Mouse (Mus musculus): ENCODE measurements at regions not wholly inside any gene's neighbourhood (a gene's known extent, or its start where the extent isn't known, plus 50 kb on each side); places are given as distances from the start of the nearest gene placed in this dataset.
A peak's percentile ranks its signal among the peaks of the same experiment; 100 is the strongest.

GRCm38 (mm10) chr13:59393231-59393938 is 191.6 kb downstream of the Agtpbp1 start:
- intact Hi-C loops (cut with DNase I) = loop anchor here (10.0 kb wide), 2 partner anchors 319 to 759 kb away; no protein-coding TSS in a partner anchor
- DNase-seq (ENCODE audit: low spot score in 2 of 2) = peak; percentile 57 to 64

GRCm38 (mm10) chr13:59392828-59393227 is 192.2 kb downstream of the Agtpbp1 start:
- DNase-seq (ENCODE audit: low spot score in 2 of 2) = no peak
- intact Hi-C loops (cut with DNase I) = loop anchor here (10.0 kb wide), 2 partner anchors 318 to 758 kb away; no protein-coding TSS in a partner anchor

- intact Hi-C loops (cut with DNase I) = no loop called here
- DNase-seq (ENCODE audit: low spot score in 2 of 2) = no peak
These were observed 197.3 kb downstream of the Agtpbp1 start for GRCm38 (mm10) chr13:59387627-59388325.

GRCm38 (mm10) chr13:59386935-59387540 is 198.0 kb downstream of the Agtpbp1 start:
- no peak for DNase-seq (ENCODE audit: low spot score in 2 of 2)

GRCm38 (mm10) chr13:59385824-59386223 is 199.2 kb downstream of the Agtpbp1 start:
- no peak for DNase-seq (ENCODE audit: low spot score in 2 of 2)
- intact Hi-C loops (cut with DNase I) = no loop called here

More at GRCm38 (mm10) chr13:59386935-59387540, 198.0 kb downstream of the Agtpbp1 start:
- intact Hi-C loops (cut with DNase I) = no loop called here

- DNase-seq (ENCODE audit: low spot score in 2 of 2) = no peak
These were observed 214.7 kb downstream of the Agtpbp1 start for GRCm38 (mm10) chr13:59370141-59370816.

GRCm38 (mm10) chr13:59368550-59369449 is 216.2 kb downstream of the Agtpbp1 start:
- DNase-seq (ENCODE audit: low spot score in 2 of 2) = no peak
- intact Hi-C loops (cut with DNase I) = loop anchor here (10.0 kb wide), 2 partner anchors 564 to 734 kb away; partner anchors contain the start of gene Ntrk2

More at GRCm38 (mm10) chr13:59370141-59370816, 214.7 kb downstream of the Agtpbp1 start:
- intact Hi-C loops (cut with DNase I) = no loop called here

- DNase-seq (ENCODE audit: low spot score in 2 of 2) = peak; percentile 76 to 81
- intact Hi-C loops (cut with DNase I) = loop anchor here (10.0 kb wide), 2 partner anchors 561 to 731 kb away; partner anchors contain the start of gene Ntrk2
These were observed 219.6 kb downstream of the Agtpbp1 start for GRCm38 (mm10) chr13:59365460-59365859.

- no peak for DNase-seq (ENCODE audit: low spot score in 2 of 2)
These were observed 221.6 kb downstream of the Agtpbp1 start for GRCm38 (mm10) chr13:59363428-59363827.

GRCm38 (mm10) chr13:59361323-59361722 is 223.7 kb downstream of the Agtpbp1 start:
- peak in 1 of 2 experiments; percentile 27 for DNase-seq (ENCODE audit: low spot score in 2 of 2)
- intact Hi-C loops (cut with DNase I) = loop anchor here (10.0 kb wide), 2 partner anchors 557 to 727 kb away; partner anchors contain the start of gene Ntrk2

More at GRCm38 (mm10) chr13:59363428-59363827, 221.6 kb downstream of the Agtpbp1 start:
- intact Hi-C loops (cut with DNase I) = loop anchor here (10.0 kb wide), 2 partner anchors 559 to 729 kb away; partner anchors contain the start of gene Ntrk2

- DNase-seq (ENCODE audit: low spot score in 2 of 2) = no peak
- intact Hi-C loops (cut with DNase I) = loop anchor here (10.0 kb wide), 2 partner anchors 555 to 725 kb away; partner anchors contain the start of gene Ntrk2
These were observed 225.0 kb downstream of the Agtpbp1 start for GRCm38 (mm10) chr13:59360026-59360425.

GRCm38 (mm10) chr13:59358421-59358820 is 226.6 kb downstream of the Agtpbp1 start:
- intact Hi-C loops (cut with DNase I) = no loop called here

GRCm38 (mm10) chr13:59351461-59351860 is 233.6 kb downstream of the Agtpbp1 start:
- DNase-seq (ENCODE audit: low spot score in 2 of 2) = no peak
- intact Hi-C loops (cut with DNase I) = no loop called here

More at GRCm38 (mm10) chr13:59358421-59358820, 226.6 kb downstream of the Agtpbp1 start:
- no peak for DNase-seq (ENCODE audit: low spot score in 2 of 2)

- no peak for DNase-seq (ENCODE audit: low spot score in 2 of 2)
- intact Hi-C loops (cut with DNase I) = no loop called here
These were observed 234.3 kb downstream of the Agtpbp1 start for GRCm38 (mm10) chr13:59350613-59351150.

GRCm38 (mm10) chr13:59348510-59348909 is 236.5 kb downstream of the Agtpbp1 start:
- intact Hi-C loops (cut with DNase I) = no loop called here
- DNase-seq (ENCODE audit: low spot score in 2 of 2) = no peak

- no peak for DNase-seq (ENCODE audit: low spot score in 2 of 2)
- intact Hi-C loops (cut with DNase I) = no loop called here
These were observed 243.2 kb downstream of the Agtpbp1 start for GRCm38 (mm10) chr13:59341871-59342270.

- intact Hi-C loops (cut with DNase I) = no loop called here
- no peak for DNase-seq (ENCODE audit: low spot score in 2 of 2)
These were observed 246.6 kb downstream of the Agtpbp1 start for GRCm38 (mm10) chr13:59338436-59338835.

- intact Hi-C loops (cut with DNase I) = no loop called here
These were observed 261.1 kb downstream of the Agtpbp1 start for GRCm38 (mm10) chr13:59323933-59324332.

More at GRCm38 (mm10) chr13:59323933-59324332, 261.1 kb downstream of the Agtpbp1 start:
- no peak for DNase-seq (ENCODE audit: low spot score in 2 of 2)
